Mouse (Mus musculus) midbrain, embryonic 15.5 days (tissue): ENCODE measurements around the gene Slc45a1. TPM values are rescaled to one million over a fixed set of nuclear protein-coding genes. Genes with fewer than 3 reads are reported as not detected.

Experiments used
- ATAC-seq: fragments of 200-750 bp; cut with Nextera tagmentation; replicated peaks from 2 replicates; pipeline ENCODE4 v1.8.0; 2017; ENCODE audit warnings: moderate TSS enrichment
- H3K27ac ChIP-seq: fragments of 300-500 bp; sonication (generic); 2 replicates; pipeline ENCODE4 v1.5.1; 2015; ENCODE audit warnings: mild to moderate bottlenecking, inconsistent platforms
- H3K27me3 ChIP-seq: fragments of 300-500 bp; sonication (generic); replicated peaks from 2 replicates; pipeline ENCODE4 v1.6.1; 2015; ENCODE audit warnings: inconsistent platforms
- H3K36me3 ChIP-seq: fragments of 300-500 bp; sonication (generic); replicated peaks from 2 replicates; pipeline ENCODE4 v1.6.1; 2015; ENCODE audit warnings: inconsistent platforms
- H3K4me1 ChIP-seq: fragments of 300-500 bp; sonication (generic); 2 replicates; pipeline ENCODE4 v1.6.1; 2015; ENCODE audit warnings: inconsistent platforms
- H3K4me2 ChIP-seq: fragments of 300-500 bp; sonication (generic); 2 replicates; pipeline ENCODE4 v1.6.1; 2015; ENCODE audit warnings: inconsistent platforms, mild to moderate bottlenecking, moderate library complexity
- H3K4me3 ChIP-seq: fragments of 300-500 bp; sonication (generic); 2 replicates; pipeline ENCODE4 v1.5.1; 2015; ENCODE audit warnings: mild to moderate bottlenecking, inconsistent platforms
- H3K9ac ChIP-seq: fragments of 300-500 bp; sonication (generic); 2 replicates; pipeline ENCODE4 v1.6.1; 2015; ENCODE audit warnings: mild to moderate bottlenecking, inconsistent platforms
- H3K9me3 ChIP-seq: fragments of 300-500 bp; sonication (generic); 2 replicates; pipeline ENCODE4 v1.6.1; 2016; ENCODE audit warnings: inconsistent platforms
- WGBS: fragments of 180-500 bp; shearing (Covaris S2); methylation state at CpG from one replicate; pipeline ENCODE4 v1.1.7; 2015; ENCODE audit warnings: mixed read lengths; 5-methylcytosine and 5-hydroxymethylcytosine counted together
- polyA plus RNA-seq: library from polyadenylated mRNA; unstranded; fragments of >200 nt; fragmentation: Nextera tagmentation; extraction: Ambion mirVana; gene quantifications from 2 replicates; pipeline ENCODE4 v1.2.1, GENCODE M21; 2015

The Slc45a1 gene
- polyA plus RNA-seq, 1 experiment from 2014 or later, result 38.0 TPM

DNA sequence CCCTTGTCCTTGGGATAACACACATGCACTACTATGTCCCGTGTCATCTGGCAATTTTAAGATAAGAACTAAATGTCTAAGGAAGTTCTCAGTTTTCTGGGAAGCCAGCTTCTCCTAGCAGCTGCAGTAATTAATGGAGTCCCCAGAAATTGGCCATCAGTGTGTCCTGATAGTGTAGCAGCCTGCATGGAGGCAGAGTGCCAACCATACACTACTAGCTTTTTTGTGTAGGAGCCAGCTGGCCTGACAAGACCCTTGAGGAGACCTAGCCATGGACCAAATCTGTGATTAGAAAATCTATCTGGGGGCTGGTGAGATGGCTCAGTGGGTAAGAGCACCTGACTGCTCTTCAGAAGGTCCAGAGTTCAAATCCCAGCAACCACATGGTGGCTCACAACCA is 53.3 kb downstream of the Slc45a1 start:
- Histone ChIP-seq H3K9ac (no peak overlapping the region), H3K27ac (no peak overlapping the region), H3K4me2 (no peak overlapping the region), H3K9me3 (no peaks in the 10 kb centered on the region), H3K36me3 (no peaks in the 10 kb centered on the region), H3K4me3 (no peak overlapping the region), H3K27me3 (no peaks in the 10 kb centered on the region), H3K4me1 (peaks cover 20% of the 10 kb centered on the region)
- ATAC-seq, result no peak
- WGBS, result 80% methylated on average over 1 of the region's 1 CpGs

DNA sequence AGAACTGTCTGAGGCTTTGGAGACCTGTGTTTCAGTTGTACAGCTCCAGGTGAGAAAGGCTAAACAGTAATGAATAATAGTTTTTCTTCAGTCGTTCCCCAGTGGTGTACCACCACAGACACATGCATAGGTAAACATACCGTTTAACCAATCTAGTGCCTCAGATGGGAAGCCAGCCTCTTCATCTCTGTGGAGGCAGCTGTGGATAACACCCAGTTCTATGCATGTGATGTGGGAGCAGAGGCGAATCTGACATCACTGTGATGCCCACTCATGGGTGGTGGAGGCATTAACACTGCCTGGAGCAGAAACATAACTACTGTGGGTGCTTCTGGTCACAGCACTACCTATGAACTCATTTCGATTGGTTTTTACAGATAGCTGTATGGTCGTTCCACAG is 56.0 kb downstream of the Slc45a1 start:
- H3K4me1 ChIP-seq, result peaks cover 24% of the 10 kb centered on the region
- no peak overlapping the region for H3K9ac ChIP-seq
- no peaks in the 10 kb centered on the region for H3K9me3 ChIP-seq
- H3K36me3 ChIP-seq, result no peaks in the 10 kb centered on the region
- H3K4me2 ChIP-seq, result no peak overlapping the region
- WGBS, result 90% methylated on average over 5 of the region's 5 CpGs
- ATAC-seq, result no peak
- H3K27ac ChIP-seq, result no peak overlapping the region
- no peaks in the 10 kb centered on the region for H3K27me3 ChIP-seq
- no peak overlapping the region for H3K4me3 ChIP-seq

DNA sequence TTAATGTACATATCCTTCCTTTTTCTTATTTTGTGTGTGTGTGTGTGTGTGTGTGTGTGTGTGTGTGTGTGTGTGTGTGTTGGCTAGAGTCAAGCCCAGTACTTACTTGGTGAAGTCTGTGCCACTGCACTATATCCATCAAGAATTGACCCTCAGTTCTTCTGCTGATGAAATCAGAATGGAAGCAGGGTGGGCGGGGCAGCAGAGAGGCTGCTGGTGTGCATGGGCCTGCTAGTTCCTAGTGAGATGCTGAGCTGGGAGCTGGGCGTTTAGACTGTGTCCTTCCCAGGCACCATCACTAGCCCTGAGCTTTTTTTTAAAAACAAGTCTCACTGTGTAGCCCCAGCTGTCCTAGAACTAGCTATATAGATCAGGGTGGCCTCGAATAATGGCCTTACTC is 56.9 kb downstream of the Slc45a1 start:
- Histone ChIP-seq H3K4me1 (peaks cover 26% of the 10 kb centered on the region), H3K4me2 (no peak overlapping the region), H3K9me3 (no peaks in the 10 kb centered on the region), H3K27me3 (no peaks in the 10 kb centered on the region), H3K27ac (no peak overlapping the region), H3K9ac (no peak overlapping the region), H3K36me3 (no peaks in the 10 kb centered on the region), H3K4me3 (no peak overlapping the region)
- no peak for ATAC-seq
- WGBS, result 77% methylated on average over 3 of the region's 3 CpGs

DNA sequence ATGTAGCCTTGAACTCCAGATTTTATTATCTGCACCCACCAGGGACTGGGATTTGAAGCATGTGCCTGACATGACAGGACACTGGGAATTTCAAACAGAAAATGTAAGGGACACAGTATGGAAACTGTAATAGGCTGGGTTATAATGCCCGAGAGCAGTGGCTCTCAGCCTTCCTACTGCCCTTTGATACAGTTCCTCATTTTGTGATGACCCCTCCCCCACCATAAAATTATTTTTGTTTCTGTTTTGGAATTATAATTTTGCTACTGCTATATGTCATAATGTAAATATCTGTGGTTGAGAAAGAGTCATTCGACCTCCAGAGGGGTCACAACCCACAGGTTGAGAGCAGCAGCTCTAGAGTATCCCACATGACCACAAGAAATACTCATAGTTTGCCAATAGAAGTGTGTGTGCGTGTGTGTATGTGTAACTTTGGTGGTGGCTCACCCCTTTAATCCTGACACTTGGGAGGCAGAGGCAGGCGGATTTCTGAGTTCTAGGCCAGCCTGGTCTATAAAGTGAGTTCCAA is 57.6 kb downstream of the Slc45a1 start:
- Histone ChIP-seq H3K4me3 (no peak overlapping the region), H3K9ac (no peak overlapping the region), H3K27ac (no peak overlapping the region), H3K36me3 (no peaks in the 10 kb centered on the region), H3K27me3 (no peaks in the 10 kb centered on the region), H3K9me3 (no peaks in the 10 kb centered on the region), H3K4me1 (peaks cover 23% of the 10 kb centered on the region), H3K4me2 (no peak overlapping the region)
- 93% methylated on average over 4 of the region's 4 CpGs for WGBS
- ATAC-seq, result no peak

DNA sequence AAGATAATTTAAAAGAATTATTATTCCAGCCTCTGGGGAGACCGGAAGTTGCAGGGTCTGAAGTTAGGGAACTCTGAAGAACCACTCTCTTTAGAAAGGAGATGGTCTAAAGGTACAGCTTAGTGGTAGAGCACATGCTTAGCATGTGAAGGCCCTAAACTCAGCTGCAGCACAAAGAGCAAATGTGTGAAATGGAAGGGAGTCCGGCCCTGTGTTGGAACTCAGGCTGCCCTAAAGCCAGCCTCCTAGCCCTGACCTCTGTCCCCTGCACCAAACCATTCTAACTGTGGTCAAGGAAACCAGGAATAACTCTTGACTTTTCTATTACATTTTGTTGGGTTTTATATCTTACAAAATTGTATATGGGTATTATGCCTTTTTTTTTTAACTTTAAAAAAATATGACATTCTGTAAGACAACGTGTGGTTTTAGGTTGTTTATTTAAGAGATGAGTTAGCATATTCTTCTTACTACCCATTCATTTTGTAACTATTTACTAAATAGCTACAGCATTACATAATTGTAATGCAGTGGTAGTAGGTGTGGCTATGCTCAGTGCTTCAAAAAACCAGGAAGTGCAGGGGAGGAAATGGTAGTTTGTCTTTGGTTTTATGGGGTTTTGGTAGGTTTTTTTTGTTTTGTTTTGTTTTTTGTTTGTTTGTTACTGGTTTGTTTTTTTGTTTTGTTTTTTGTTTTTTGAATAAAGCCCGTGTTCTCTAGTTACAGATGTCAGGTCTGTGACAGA is 58.3 kb downstream of the Slc45a1 start:
- no peak overlapping the region for H3K4me2 ChIP-seq
- 83% methylated on average over 4 of the region's 4 CpGs for WGBS
- no peak overlapping the region for H3K4me3 ChIP-seq
- no peaks in the 10 kb centered on the region for H3K9me3 ChIP-seq
- no peaks in the 10 kb centered on the region for H3K36me3 ChIP-seq
- H3K27me3 ChIP-seq, result no peaks in the 10 kb centered on the region
- no peak for ATAC-seq
- no peak overlapping the region for H3K9ac ChIP-seq
- H3K27ac ChIP-seq, result no peak overlapping the region
- H3K4me1 ChIP-seq, result peaks cover 21% of the 10 kb centered on the region

DNA sequence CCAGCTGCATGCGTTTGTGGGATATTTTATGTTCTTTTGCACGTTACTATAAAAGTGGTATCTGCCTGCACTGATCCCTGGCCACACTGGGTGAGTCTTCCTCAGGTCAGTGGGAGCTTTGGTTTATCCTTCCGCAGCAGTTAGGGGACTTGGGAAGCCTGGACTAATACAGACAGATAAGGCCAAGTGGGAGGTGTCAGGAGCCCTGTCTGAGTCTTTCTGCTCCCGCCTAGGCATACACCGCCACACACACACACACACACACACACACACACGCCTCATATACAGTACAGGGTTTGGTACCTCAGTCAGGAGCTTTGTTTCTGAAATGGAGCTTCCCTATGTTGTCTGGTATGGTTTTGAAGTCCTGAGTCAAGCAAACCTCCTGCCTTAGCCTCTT is 59.9 kb downstream of the Slc45a1 start:
- Histone ChIP-seq H3K4me3 (no peak overlapping the region), H3K27ac (peak overlapping the region; percentile 39; the same call in 1 of the 2 replicates), H3K36me3 (no peaks in the 10 kb centered on the region), H3K27me3 (no peaks in the 10 kb centered on the region), H3K4me1 (peaks cover 29% of the 10 kb centered on the region), H3K9ac (no peak overlapping the region), H3K4me2 (no peak overlapping the region), H3K9me3 (no peaks in the 10 kb centered on the region)
- ATAC-seq, result no peak
- 79% methylated on average over 6 of the region's 6 CpGs for WGBS

DNA sequence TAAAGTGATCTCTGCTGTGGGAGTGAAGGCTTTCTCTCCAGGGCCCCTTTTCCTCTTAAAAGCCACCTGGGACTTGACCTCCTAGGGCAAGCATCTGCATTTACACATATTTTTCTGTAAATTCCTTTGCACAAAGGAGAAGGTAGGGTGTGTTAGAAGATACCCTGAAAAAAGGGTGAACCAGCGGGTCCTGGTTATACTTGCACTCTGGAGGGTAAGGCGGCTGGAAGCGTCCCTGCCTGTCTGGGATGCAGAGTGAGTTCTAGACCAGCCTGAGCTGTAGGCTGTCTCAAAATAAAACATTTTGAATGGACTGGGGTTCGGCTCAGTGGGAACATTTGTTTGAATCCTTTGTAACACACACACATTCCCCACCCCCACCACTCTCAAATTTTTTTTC is 60.4 kb downstream of the Slc45a1 start:
- ATAC-seq, result no peak
- no peak overlapping the region for H3K27ac ChIP-seq
- H3K36me3 ChIP-seq, result no peaks in the 10 kb centered on the region

DNA sequence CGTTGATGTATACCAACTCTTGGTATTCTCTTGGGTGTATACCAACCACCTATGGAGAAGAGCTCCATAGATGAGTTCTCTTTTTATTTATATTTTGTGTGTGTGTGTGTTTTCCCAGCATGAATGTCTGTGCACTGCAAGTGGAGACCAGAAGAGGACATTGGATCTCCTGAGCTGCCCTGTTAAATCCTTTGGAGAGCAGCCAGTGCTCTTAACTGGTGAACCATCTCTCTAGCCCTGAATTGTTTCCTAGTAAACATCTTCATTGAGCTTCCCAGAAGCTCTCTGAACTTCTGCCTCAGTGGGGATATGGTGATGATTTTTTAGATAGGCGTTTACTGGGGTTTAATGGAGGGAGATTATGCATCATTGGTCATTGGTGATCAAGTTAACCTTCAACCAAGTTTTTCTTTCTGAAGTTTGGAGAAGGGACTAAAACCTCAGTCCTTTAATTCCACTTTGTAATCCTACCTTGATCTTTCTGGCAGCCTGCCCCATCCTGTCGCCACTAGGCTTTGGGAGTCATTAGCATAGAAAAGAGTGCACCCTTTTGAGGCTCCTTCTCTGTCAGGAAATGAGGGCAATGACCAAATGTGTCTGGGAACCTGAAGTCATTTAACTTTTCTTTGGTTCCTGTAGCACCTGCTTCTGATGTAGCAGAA is 61.2 kb downstream of the Slc45a1 start:
- H3K27me3 ChIP-seq, result no peaks in the 10 kb centered on the region
- no peak overlapping the region for H3K4me3 ChIP-seq
- no peaks in the 10 kb centered on the region for H3K9me3 ChIP-seq
- no peak overlapping the region for H3K4me2 ChIP-seq
- no peaks in the 10 kb centered on the region for H3K36me3 ChIP-seq
- H3K27ac ChIP-seq, result no peak overlapping the region
- ATAC-seq, result no peak
- 34% methylated on average over 3 of the region's 3 CpGs for WGBS
- no peak overlapping the region for H3K9ac ChIP-seq
- H3K4me1 ChIP-seq, result peaks cover 35% of the 10 kb centered on the region

More for the DNA sequence above, 60.4 kb downstream of the Slc45a1 start:
- H3K9me3 ChIP-seq, result no peaks in the 10 kb centered on the region
- no peak overlapping the region for H3K4me2 ChIP-seq
- no peaks in the 10 kb centered on the region for H3K27me3 ChIP-seq
- peaks cover 34% of the 10 kb centered on the region for H3K4me1 ChIP-seq
- no peak overlapping the region for H3K4me3 ChIP-seq
- WGBS, result 72% methylated on average over 4 of the region's 4 CpGs
- H3K9ac ChIP-seq, result no peak overlapping the region

DNA sequence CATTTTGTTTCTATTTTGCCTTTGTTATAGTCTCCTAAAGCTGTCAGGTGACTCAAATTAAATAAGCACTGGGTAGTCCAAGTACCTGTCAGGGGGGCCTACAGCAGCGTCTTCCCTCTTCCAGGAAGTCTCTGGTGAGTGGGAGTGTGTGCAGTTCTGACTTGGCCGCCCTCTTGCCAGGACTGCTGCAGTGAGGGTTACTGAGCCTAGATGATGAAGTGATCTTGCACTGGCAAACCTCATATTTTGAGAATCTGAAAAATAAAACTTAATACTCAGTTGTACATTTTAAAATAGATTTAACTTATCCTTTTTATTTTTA is 63.7 kb downstream of the Slc45a1 start:
- ATAC-seq, result no peak
- no peak overlapping the region for H3K4me2 ChIP-seq

DNA sequence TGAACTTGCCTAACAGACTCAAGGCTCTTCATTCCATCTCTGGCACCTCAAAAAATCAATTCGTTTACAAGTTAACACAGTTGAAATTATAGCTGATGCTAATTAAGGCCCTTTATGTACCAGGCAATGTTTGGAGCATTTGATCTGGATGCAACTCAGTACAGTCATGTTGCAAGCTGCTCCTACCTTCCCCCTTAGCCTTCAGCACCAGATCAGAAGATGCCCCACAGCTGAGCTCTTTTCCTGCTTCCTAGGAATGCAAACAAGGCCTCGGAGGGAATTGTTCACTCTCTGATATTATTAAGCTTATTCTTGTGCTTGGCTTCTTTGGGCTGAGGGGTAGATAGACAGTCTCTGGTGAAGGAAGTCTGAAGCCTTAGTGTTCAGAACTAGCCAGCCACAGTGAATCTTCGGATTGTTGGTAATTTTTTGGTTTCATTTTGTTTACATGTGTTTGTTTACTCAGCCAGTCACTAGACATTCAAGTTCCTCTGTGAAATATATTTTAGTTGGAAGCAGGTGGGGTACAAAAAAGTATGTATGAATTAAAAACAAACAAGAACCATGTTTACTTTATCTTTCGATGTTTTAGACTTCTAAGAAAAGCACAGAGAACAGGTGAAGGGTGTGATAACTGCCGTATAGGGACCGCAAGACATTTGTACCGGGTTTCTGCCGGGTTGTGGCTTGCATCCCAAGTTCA is 64.2 kb downstream of the Slc45a1 start:
- no peak overlapping the region for H3K9ac ChIP-seq
- H3K9me3 ChIP-seq, result no peaks in the 10 kb centered on the region
- H3K27me3 ChIP-seq, result no peaks in the 10 kb centered on the region
- H3K27ac ChIP-seq, result peak overlapping the region; percentile 16; the same call in 1 of the 2 replicates
- no peak overlapping the region for H3K4me3 ChIP-seq
- H3K4me2 ChIP-seq, result no peak overlapping the region
- H3K36me3 ChIP-seq, result no peaks in the 10 kb centered on the region
- no peak for ATAC-seq
- WGBS, result 82% methylated on average over 8 of the region's 8 CpGs
- H3K4me1 ChIP-seq, result peaks cover 65% of the 10 kb centered on the region

More for the DNA sequence above, 63.7 kb downstream of the Slc45a1 start:
- Histone ChIP-seq H3K27ac (no peak overlapping the region), H3K9ac (no peak overlapping the region), H3K36me3 (no peaks in the 10 kb centered on the region), H3K27me3 (no peaks in the 10 kb centered on the region), H3K9me3 (no peaks in the 10 kb centered on the region), H3K4me3 (no peak overlapping the region), H3K4me1 (peaks cover 59% of the 10 kb centered on the region)
- 85% methylated on average over 2 of the region's 2 CpGs for WGBS

DNA sequence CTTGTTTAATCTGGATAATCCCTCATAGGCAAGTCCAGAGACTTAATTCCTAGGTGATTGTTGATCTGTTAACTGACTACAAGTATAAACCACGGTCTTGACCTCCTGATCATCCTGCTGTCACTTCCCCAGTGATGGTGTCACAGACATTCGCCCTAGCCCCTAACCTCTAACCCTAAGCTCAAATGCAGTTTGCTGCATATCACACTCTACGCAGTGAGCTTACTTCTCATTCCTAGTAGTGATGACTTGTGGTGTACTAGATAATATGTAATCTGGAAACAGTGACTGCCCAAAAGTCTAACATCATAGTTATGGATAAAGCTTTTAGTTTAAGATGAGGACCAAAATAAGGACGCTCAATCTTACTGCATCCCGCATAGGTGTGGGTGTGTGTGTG is 65.7 kb downstream of the Slc45a1 start:
- Histone ChIP-seq H3K9ac (no peak overlapping the region), H3K9me3 (no peaks in the 10 kb centered on the region), H3K4me3 (no peak overlapping the region), H3K4me2 (no peak overlapping the region), H3K27ac (0 out of 2 replicates have a peak overlapping the region, but pooled peaks have one; percentile 16), H3K4me1 (peaks cover 68% of the 10 kb centered on the region), H3K27me3 (no peaks in the 10 kb centered on the region), H3K36me3 (no peaks in the 10 kb centered on the region)
- 92% methylated on average over 5 of the region's 5 CpGs for WGBS
- no peak for ATAC-seq

DNA sequence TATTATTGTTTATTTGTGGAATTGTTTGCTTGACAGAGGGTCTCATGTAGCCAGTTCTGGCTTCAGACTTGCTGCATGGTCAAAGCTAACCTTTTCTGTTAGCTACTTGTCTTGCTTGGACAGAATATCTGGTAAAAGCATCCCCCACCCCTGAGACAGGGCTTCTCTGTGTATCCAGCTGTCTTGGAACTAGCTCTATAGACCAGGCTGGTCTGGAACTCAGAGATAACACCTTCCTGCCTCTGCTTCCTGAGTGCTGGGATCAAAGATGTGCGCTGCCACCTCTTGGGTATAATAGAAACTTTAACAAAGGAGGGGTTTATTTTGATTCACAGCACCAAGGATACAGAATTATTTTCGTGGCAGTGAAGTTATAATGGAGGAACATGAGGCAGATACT is 66.2 kb downstream of the Slc45a1 start:
- Histone ChIP-seq H3K27ac (no peak overlapping the region), H3K9ac (no peak overlapping the region), H3K4me1 (peaks cover 63% of the 10 kb centered on the region), H3K27me3 (no peaks in the 10 kb centered on the region), H3K4me2 (no peak overlapping the region), H3K36me3 (no peaks in the 10 kb centered on the region), H3K9me3 (no peaks in the 10 kb centered on the region), H3K4me3 (no peak overlapping the region)
- no peak for ATAC-seq
- 89% methylated on average over 2 of the region's 2 CpGs for WGBS
